Mouse (Mus musculus): ENCODE measurements around the gene P2ry2. TPM values are rescaled to one million over a fixed set of nuclear protein-coding genes. Genes with fewer than 3 reads are reported as not detected.

Gene P2ry2
- polyA plus RNA-seq, 1 experiment, result 4.5 TPM

GRCm38 (mm10) chr7:100999623-101000022, 13.0 kb downstream of the P2ry2 start:
- H3K27me3 ChIP-seq (ENCODE audit: control insufficient read depth, insufficient read depth, insufficient read length), result no peaks in the 10 kb centered on the region
- TF ChIP-seq MYOD1 (IDR thresholded peaks at IDR 0.05; ENCODE audit: control insufficient read depth, insufficient read length, low read depth) (no peak), CEBPB (IDR thresholded peaks at IDR 0.05; ENCODE audit: low read depth) (no peak), FOSL1 (IDR thresholded peaks at IDR 0.05; ENCODE audit: insufficient read depth, low read length, poor library complexity, severe bottlenecking) (no peak), USF1 (IDR thresholded peaks at IDR 0.05; ENCODE audit: low read depth) (no peak), MYOG (IDR thresholded peaks at IDR 0.05; ENCODE audit: control insufficient read depth, extremely low read depth, insufficient read length) (no peak), MAX (IDR thresholded peaks at IDR 0.05) (no peak), CTCF (IDR thresholded peaks at IDR 0.05; ENCODE audit: control insufficient read depth, insufficient read depth, insufficient read length) (no peak)
- no peaks in the 10 kb centered on the region for H3K79me2 ChIP-seq (ENCODE audit: control insufficient read depth, insufficient read depth)
- no peaks in the 10 kb centered on the region for H3K36me3 ChIP-seq (ENCODE audit: control insufficient read depth, insufficient read depth)
- H3K79me3 ChIP-seq (ENCODE audit: low read depth), result no peaks in the 10 kb centered on the region
- H3ac ChIP-seq (ENCODE audit: control insufficient read depth, insufficient read length, low read depth), result no peak overlapping the region
- H3K4me3 ChIP-seq (ENCODE audit: insufficient read depth, poor library complexity, severe bottlenecking), result no peak overlapping the region

GRCm38 (mm10) chr7:100998578-100998960, 14.1 kb downstream of the P2ry2 start:
- no peak overlapping the region for H3K4me3 ChIP-seq (ENCODE audit: insufficient read depth, poor library complexity, severe bottlenecking)
- no peaks in the 10 kb centered on the region for H3K79me3 ChIP-seq (ENCODE audit: low read depth)
- no peaks in the 10 kb centered on the region for H3K36me3 ChIP-seq (ENCODE audit: control insufficient read depth, insufficient read depth)
- H3K27me3 ChIP-seq (ENCODE audit: control insufficient read depth, insufficient read depth, insufficient read length), result no peaks in the 10 kb centered on the region
- no peaks in the 10 kb centered on the region for H3K79me2 ChIP-seq (ENCODE audit: control insufficient read depth, insufficient read depth)
- H3ac ChIP-seq (ENCODE audit: control insufficient read depth, insufficient read length, low read depth), result no peak overlapping the region
- TF ChIP-seq FOSL1 (IDR thresholded peaks at IDR 0.05; ENCODE audit: insufficient read depth, low read length, poor library complexity, severe bottlenecking) (no peak), CEBPB (IDR thresholded peaks at IDR 0.05; ENCODE audit: low read depth) (no peak), USF1 (IDR thresholded peaks at IDR 0.05; ENCODE audit: low read depth) (no peak), MYOD1 (IDR thresholded peaks at IDR 0.05; ENCODE audit: control insufficient read depth, insufficient read length, low read depth) (no peak), CTCF (IDR thresholded peaks at IDR 0.05; ENCODE audit: control insufficient read depth, insufficient read depth, insufficient read length) (no peak), MAX (IDR thresholded peaks at IDR 0.05) (no peak), MYOG (IDR thresholded peaks at IDR 0.05; ENCODE audit: control insufficient read depth, extremely low read depth, insufficient read length) (no peak)

GRCm38 (mm10) chr7:100997951-100998577, 14.6 kb downstream of the P2ry2 start:
- Histone ChIP-seq H3K27me3 (ENCODE audit: control insufficient read depth, insufficient read depth, insufficient read length) (no peaks in the 10 kb centered on the region), H3ac (ENCODE audit: control insufficient read depth, insufficient read length, low read depth) (no peak overlapping the region), H3K36me3 (ENCODE audit: control insufficient read depth, insufficient read depth) (no peaks in the 10 kb centered on the region), H3K79me3 (ENCODE audit: low read depth) (no peaks in the 10 kb centered on the region), H3K79me2 (ENCODE audit: control insufficient read depth, insufficient read depth) (no peaks in the 10 kb centered on the region), H3K4me3 (ENCODE audit: insufficient read depth, poor library complexity, severe bottlenecking) (no peak overlapping the region)
- TF ChIP-seq MYOD1 (IDR thresholded peaks at IDR 0.05; ENCODE audit: control insufficient read depth, insufficient read length, low read depth) (no peak), CTCF (IDR thresholded peaks at IDR 0.05; ENCODE audit: control insufficient read depth, insufficient read depth, insufficient read length) (no peak), MYOG (IDR thresholded peaks at IDR 0.05; ENCODE audit: control insufficient read depth, extremely low read depth, insufficient read length) (no peak), CEBPB (IDR thresholded peaks at IDR 0.05; ENCODE audit: low read depth) (no peak), FOSL1 (IDR thresholded peaks at IDR 0.05; ENCODE audit: insufficient read depth, low read length, poor library complexity, severe bottlenecking) (no peak), USF1 (IDR thresholded peaks at IDR 0.05; ENCODE audit: low read depth) (no peak), MAX (IDR thresholded peaks at IDR 0.05) (no peak)

GRCm38 (mm10) chr7:100997215-100997614, 15.5 kb downstream of the P2ry2 start:
- Histone ChIP-seq H3K4me3 (ENCODE audit: insufficient read depth, poor library complexity, severe bottlenecking) (no peak overlapping the region), H3K36me3 (ENCODE audit: control insufficient read depth, insufficient read depth) (no peaks in the 10 kb centered on the region), H3K27me3 (ENCODE audit: control insufficient read depth, insufficient read depth, insufficient read length) (no peaks in the 10 kb centered on the region), H3K79me3 (ENCODE audit: low read depth) (no peaks in the 10 kb centered on the region), H3K79me2 (ENCODE audit: control insufficient read depth, insufficient read depth) (no peaks in the 10 kb centered on the region), H3ac (ENCODE audit: control insufficient read depth, insufficient read length, low read depth) (no peak overlapping the region)
- TF ChIP-seq USF1 (IDR thresholded peaks at IDR 0.05; ENCODE audit: low read depth), result no peak
- no peak for TF ChIP-seq CTCF (IDR thresholded peaks at IDR 0.05; ENCODE audit: control insufficient read depth, insufficient read depth, insufficient read length)
- no peak for TF ChIP-seq CEBPB (IDR thresholded peaks at IDR 0.05; ENCODE audit: low read depth)
- TF ChIP-seq MAX (IDR thresholded peaks at IDR 0.05), result no peak
- no peak for TF ChIP-seq FOSL1 (IDR thresholded peaks at IDR 0.05; ENCODE audit: insufficient read depth, low read length, poor library complexity, severe bottlenecking)
- no peak for TF ChIP-seq MYOD1 (IDR thresholded peaks at IDR 0.05; ENCODE audit: control insufficient read depth, insufficient read length, low read depth)
- no peak for TF ChIP-seq MYOG (IDR thresholded peaks at IDR 0.05; ENCODE audit: control insufficient read depth, extremely low read depth, insufficient read length)

- H3K36me3 ChIP-seq (ENCODE audit: control insufficient read depth, insufficient read depth), result no peaks in the 10 kb centered on the region
- H3K79me2 ChIP-seq (ENCODE audit: control insufficient read depth, insufficient read depth), result no peaks in the 10 kb centered on the region
- no peaks in the 10 kb centered on the region for H3K79me3 ChIP-seq (ENCODE audit: low read depth)
- no peak overlapping the region for H3K4me3 ChIP-seq (ENCODE audit: insufficient read depth, poor library complexity, severe bottlenecking)
- no peak for TF ChIP-seq USF1 (IDR thresholded peaks at IDR 0.05; ENCODE audit: low read depth)
- TF ChIP-seq FOSL1 (IDR thresholded peaks at IDR 0.05; ENCODE audit: insufficient read depth, low read length, poor library complexity, severe bottlenecking), result no peak
- no peak for TF ChIP-seq CTCF (IDR thresholded peaks at IDR 0.05; ENCODE audit: control insufficient read depth, insufficient read depth, insufficient read length)
- no peak for TF ChIP-seq MAX (IDR thresholded peaks at IDR 0.05)
- no peak for TF ChIP-seq CEBPB (IDR thresholded peaks at IDR 0.05; ENCODE audit: low read depth)
- TF ChIP-seq MYOD1 (IDR thresholded peaks at IDR 0.05; ENCODE audit: control insufficient read depth, insufficient read length, low read depth), result no peak
- TF ChIP-seq MYOG (IDR thresholded peaks at IDR 0.05; ENCODE audit: control insufficient read depth, extremely low read depth, insufficient read length), result no peak
- no peak overlapping the region for H3ac ChIP-seq (ENCODE audit: control insufficient read depth, insufficient read length, low read depth)
- no peaks in the 10 kb centered on the region for H3K27me3 ChIP-seq (ENCODE audit: control insufficient read depth, insufficient read depth, insufficient read length)
Observed at GRCm38 (mm10) chr7:100995951-100996350, 16.7 kb downstream of the P2ry2 start.

All from C2C12 (cell line).